Mouse (Mus musculus): ENCODE results near the gene Laptm4a.

GRCm38 (mm10) chr12:8882376-8882775 lies 39.1 kb upstream of the Laptm4a start:
- TF ChIP-seq CTCF (IDR thresholded peaks at IDR 0.05; ENCODE audit: low read depth) (no peak), EP300 (IDR thresholded peaks at IDR 0.05; ENCODE audit: low read depth) (no peak)

All from liver, embryonic 14.5 days (tissue).